Mouse (Mus musculus): ENCODE data around the gene Higd2a. TPM values are rescaled to one million over a fixed set of nuclear protein-coding genes. Genes with fewer than 3 reads are reported as not detected.

The Higd2a gene
- polyA plus RNA-seq, 1 experiment from 2014 or later: 192 TPM

DNA sequence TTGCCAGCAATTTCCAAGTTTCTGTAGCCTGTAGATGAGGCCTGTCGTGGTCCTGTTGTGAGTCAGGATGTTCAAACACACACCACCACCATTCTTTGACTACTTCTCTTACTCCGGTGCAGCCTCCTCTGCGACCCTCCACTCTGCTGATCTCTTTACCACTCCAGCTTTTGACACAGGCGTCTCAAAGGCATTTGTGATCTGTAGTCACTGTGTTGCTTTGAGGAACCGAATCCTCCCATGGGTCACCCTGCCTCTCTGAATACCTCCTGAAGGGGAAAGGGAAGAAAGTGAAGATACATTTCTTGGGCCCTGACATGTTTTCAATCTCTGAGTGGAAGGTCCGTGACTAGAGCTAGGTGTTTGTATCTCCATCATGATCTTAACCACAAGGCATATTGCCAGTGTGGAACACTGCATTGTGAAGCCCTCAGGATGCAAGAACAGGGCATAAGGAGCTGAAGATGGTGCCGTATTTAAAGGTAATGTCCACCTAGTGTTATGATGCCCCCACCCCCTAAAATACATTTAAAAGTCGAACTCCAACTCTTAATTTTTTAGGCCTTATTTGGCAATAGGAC lies 1.9 kb downstream of the Higd2a start:
- H3K9ac ChIP-seq (ENCODE audit: low read length): no peak overlapping the region

DNA sequence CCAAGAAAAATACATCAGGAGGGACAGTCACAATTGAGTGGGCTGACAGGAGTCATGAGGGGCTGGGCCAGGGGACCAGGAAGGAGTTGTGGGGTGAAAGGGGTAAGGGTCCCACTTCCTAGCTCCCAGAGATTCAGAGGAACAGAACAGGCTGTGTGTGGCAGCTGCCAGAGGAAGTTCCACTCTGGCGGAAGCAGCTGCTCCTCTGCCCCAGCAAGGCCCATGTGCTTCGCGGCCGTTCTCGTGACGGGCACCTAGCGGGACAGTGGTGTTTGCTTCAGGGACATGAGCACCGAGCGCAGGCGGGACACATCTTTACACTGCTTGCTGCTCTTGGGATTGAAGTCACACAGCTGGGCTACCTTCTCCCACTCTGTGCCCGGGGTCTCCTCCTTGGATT lies 3.6 kb downstream of the Higd2a start:
- Histone ChIP-seq H3K27ac (ENCODE audit: low read length) (no peak overlapping the region), H3K27me3 (ENCODE audit: control insufficient read depth, insufficient read depth, low read depth, low read length) (no peaks in the 10 kb centered on the region), H3K4me1 (replicated peaks; ENCODE audit: control insufficient read depth, insufficient read depth, low read length) (peaks cover 19% of the 10 kb centered on the region), H3K4me2 (ENCODE audit: low read depth, low read length) (no peak overlapping the region), H3K9ac (ENCODE audit: low read length) (no peak overlapping the region), H3K36me3 (ENCODE audit: control insufficient read depth, insufficient read depth, low read length) (no peaks in the 10 kb centered on the region; the same call in none of the 2 replicates), H3K4me3 (ENCODE audit: low read length) (no peak overlapping the region), H3K9me3 (ENCODE audit: control insufficient read depth, low read length) (no peaks in the 10 kb centered on the region)
- ATAC-seq (ENCODE audit: low read depth): no peak
- 80% methylated on average over 11 of the region's 11 CpGs for WGBS

More for the DNA sequence above, 1.9 kb downstream of the Higd2a start:
- Histone ChIP-seq H3K9me3 (ENCODE audit: control insufficient read depth, low read length) (no peaks in the 10 kb centered on the region), H3K27ac (ENCODE audit: low read length) (no peak overlapping the region), H3K4me3 (ENCODE audit: low read length) (no peak overlapping the region), H3K36me3 (ENCODE audit: control insufficient read depth, insufficient read depth, low read length) (no peaks in the 10 kb centered on the region; the same call in none of the 2 replicates), H3K27me3 (ENCODE audit: control insufficient read depth, insufficient read depth, low read depth, low read length) (no peaks in the 10 kb centered on the region), H3K4me2 (ENCODE audit: low read depth, low read length) (no peak overlapping the region), H3K4me1 (replicated peaks; ENCODE audit: control insufficient read depth, insufficient read depth, low read length) (peaks cover 19% of the 10 kb centered on the region)
- ATAC-seq (ENCODE audit: low read depth): no peak
- WGBS: 91% methylated on average over 8 of the region's 8 CpGs

DNA sequence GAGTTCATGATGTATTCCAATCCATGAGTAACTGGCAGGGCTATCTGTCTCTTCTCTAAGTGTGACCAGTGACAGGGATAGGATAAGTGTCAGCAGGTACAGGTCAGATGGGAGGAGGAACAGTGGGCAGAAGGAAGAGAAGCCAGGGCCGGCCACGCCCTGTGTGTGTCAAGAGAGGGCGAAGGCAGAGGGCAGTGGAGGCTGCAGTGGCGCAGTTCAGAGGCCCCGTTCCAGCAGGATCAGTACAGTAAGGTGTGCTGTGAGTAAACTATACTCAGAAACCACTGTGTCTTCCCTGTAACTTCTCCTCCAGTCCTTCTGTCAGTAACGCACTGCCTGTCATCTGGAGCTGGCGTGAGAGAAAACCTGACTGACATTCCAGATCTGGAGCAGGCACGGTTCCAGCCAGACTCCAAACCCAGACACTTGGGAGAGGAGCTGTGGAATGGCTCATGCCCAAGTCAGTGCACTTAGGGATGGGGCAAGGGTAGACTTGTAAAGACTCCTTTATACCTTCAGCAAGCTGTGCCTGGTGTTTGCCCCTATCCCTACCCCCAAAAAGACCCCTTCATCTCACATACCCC lies 6.2 kb downstream of the Higd2a start:
- Histone ChIP-seq H3K4me3 (ENCODE audit: low read length) (no peak overlapping the region), H3K9ac (ENCODE audit: low read length) (no peak overlapping the region), H3K4me2 (ENCODE audit: low read depth, low read length) (no peak overlapping the region), H3K36me3 (ENCODE audit: control insufficient read depth, insufficient read depth, low read length) (no peaks in the 10 kb centered on the region; the same call in none of the 2 replicates), H3K9me3 (ENCODE audit: control insufficient read depth, low read length) (no peaks in the 10 kb centered on the region), H3K27me3 (ENCODE audit: control insufficient read depth, insufficient read depth, low read depth, low read length) (no peaks in the 10 kb centered on the region), H3K27ac (ENCODE audit: low read length) (no peak overlapping the region), H3K4me1 (replicated peaks; ENCODE audit: control insufficient read depth, insufficient read depth, low read length) (peaks cover 10% of the 10 kb centered on the region)
- 61% methylated on average over 8 of the region's 8 CpGs for WGBS
- ATAC-seq (ENCODE audit: low read depth): peak; percentile 11; the same call in 1 of the 2 replicates

- H3K4me1 ChIP-seq (replicated peaks; ENCODE audit: control insufficient read depth, insufficient read depth, low read length): peaks cover 7% of the 10 kb centered on the region
- H3K9me3 ChIP-seq (ENCODE audit: control insufficient read depth, low read length): no peaks in the 10 kb centered on the region
- H3K4me2 ChIP-seq (ENCODE audit: low read depth, low read length): no peak overlapping the region
- H3K4me3 ChIP-seq (ENCODE audit: low read length): no peak overlapping the region
- WGBS: 51% methylated on average over 5 of the region's 5 CpGs
- H3K27ac ChIP-seq (ENCODE audit: low read length): no peak overlapping the region
- no peaks in the 10 kb centered on the region for H3K27me3 ChIP-seq (ENCODE audit: control insufficient read depth, insufficient read depth, low read depth, low read length)
- no peak overlapping the region for H3K9ac ChIP-seq (ENCODE audit: low read length)
- H3K36me3 ChIP-seq (ENCODE audit: control insufficient read depth, insufficient read depth, low read length): no peaks in the 10 kb centered on the region; the same call in none of the 2 replicates
- 0 out of 2 replicates have a peak, but pooled peaks have one; percentile 8 for ATAC-seq (ENCODE audit: low read depth)
Measured at GRCm38 (mm10) chr13:54596870-54597269, 6.9 kb downstream of the Higd2a start.

DNA sequence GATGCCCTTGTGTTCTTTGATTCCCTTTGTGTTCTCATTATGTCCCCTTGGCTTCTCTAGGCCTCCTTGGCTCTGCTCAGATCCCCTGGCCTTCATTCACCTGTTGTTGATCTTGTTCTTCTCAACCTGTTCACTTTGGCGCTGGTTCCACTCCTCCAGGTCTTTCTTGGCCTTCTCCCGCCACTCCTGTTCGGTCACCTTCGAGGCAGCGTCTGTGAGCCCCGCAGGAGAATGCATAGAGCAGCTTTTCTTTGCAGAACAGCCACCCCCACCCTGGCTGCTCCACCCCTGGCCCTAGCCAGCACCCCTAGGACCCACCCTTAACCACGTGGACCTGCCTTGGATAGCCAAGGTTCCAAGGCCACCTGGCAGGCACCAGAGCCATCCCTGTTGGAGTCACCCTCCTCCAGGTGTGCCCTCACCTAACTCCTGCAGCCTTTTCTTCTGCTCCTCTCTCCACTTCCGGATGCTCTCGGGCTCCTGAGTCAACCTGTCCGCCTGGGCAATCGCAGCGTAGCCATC lies 8.7 kb downstream of the Higd2a start:
- Histone ChIP-seq H3K27ac (ENCODE audit: low read length) (no peak overlapping the region), H3K4me1 (replicated peaks; ENCODE audit: control insufficient read depth, insufficient read depth, low read length) (peaks cover 7% of the 10 kb centered on the region), H3K27me3 (ENCODE audit: control insufficient read depth, insufficient read depth, low read depth, low read length) (no peaks in the 10 kb centered on the region), H3K4me3 (ENCODE audit: low read length) (no peak overlapping the region), H3K36me3 (ENCODE audit: control insufficient read depth, insufficient read depth, low read length) (no peaks in the 10 kb centered on the region; the same call in 1 of the 2 replicates), H3K9ac (ENCODE audit: low read length) (no peak overlapping the region), H3K4me2 (ENCODE audit: low read depth, low read length) (no peak overlapping the region), H3K9me3 (ENCODE audit: control insufficient read depth, low read length) (no peaks in the 10 kb centered on the region)
- 80% methylated on average over 12 of the region's 12 CpGs for WGBS
- ATAC-seq (ENCODE audit: low read depth): no peak

- Histone ChIP-seq H3K27ac (ENCODE audit: low read length) (no peak overlapping the region), H3K4me1 (replicated peaks; ENCODE audit: control insufficient read depth, insufficient read depth, low read length) (no peaks in the 10 kb centered on the region), H3K4me3 (ENCODE audit: low read length) (no peak overlapping the region), H3K9me3 (ENCODE audit: control insufficient read depth, low read length) (no peaks in the 10 kb centered on the region), H3K27me3 (ENCODE audit: control insufficient read depth, insufficient read depth, low read depth, low read length) (no peaks in the 10 kb centered on the region), H3K9ac (ENCODE audit: low read length) (no peak overlapping the region), H3K36me3 (ENCODE audit: control insufficient read depth, insufficient read depth, low read length) (no peaks in the 10 kb centered on the region), H3K4me2 (ENCODE audit: low read depth, low read length) (no peak overlapping the region)
- 65% methylated on average over 3 of the region's 3 CpGs for WGBS
- ATAC-seq (ENCODE audit: low read depth): no peak
Measured at GRCm38 (mm10) chr13:54602639-54603111, 12.7 kb downstream of the Higd2a start.

GRCm38 (mm10) chr13:54603501-54603900 lies 13.5 kb downstream of the Higd2a start:
- no peak for ATAC-seq (ENCODE audit: low read depth)
- Histone ChIP-seq H3K27me3 (ENCODE audit: control insufficient read depth, insufficient read depth, low read depth, low read length) (no peaks in the 10 kb centered on the region), H3K9me3 (ENCODE audit: control insufficient read depth, low read length) (no peaks in the 10 kb centered on the region), H3K4me2 (ENCODE audit: low read depth, low read length) (no peak overlapping the region), H3K9ac (ENCODE audit: low read length) (no peak overlapping the region), H3K27ac (ENCODE audit: low read length) (no peak overlapping the region), H3K36me3 (ENCODE audit: control insufficient read depth, insufficient read depth, low read length) (no peaks in the 10 kb centered on the region), H3K4me3 (ENCODE audit: low read length) (no peak overlapping the region), H3K4me1 (replicated peaks; ENCODE audit: control insufficient read depth, insufficient read depth, low read length) (no peaks in the 10 kb centered on the region)

GRCm38 (mm10) chr13:54604221-54604620 lies 14.2 kb downstream of the Higd2a start:
- no peak overlapping the region for H3K4me2 ChIP-seq (ENCODE audit: low read depth, low read length)

DNA sequence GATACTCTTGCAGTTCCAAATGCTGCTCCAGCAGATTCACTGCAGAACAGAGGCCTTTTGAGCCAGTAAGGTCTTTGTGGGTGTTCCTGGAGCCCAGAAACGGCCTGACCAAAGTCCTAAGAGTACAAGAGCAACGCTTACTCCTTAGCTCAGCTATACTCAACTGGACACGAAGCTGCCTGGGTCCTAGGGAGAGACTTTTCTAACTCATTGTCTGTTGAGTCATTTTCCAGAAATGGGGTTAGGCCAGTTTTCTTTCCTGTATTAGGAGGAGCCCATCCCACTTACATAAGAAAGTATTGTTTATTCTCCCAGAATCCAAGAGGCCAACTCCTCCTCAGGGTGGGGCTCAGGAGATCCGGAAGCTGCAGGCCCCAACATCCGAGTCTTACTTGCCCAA lies 15.4 kb downstream of the Higd2a start:
- Histone ChIP-seq H3K4me1 (replicated peaks; ENCODE audit: control insufficient read depth, insufficient read depth, low read length) (peaks cover 6% of the 10 kb centered on the region; the same call in 1 of the 2 replicates), H3K9me3 (ENCODE audit: control insufficient read depth, low read length) (no peaks in the 10 kb centered on the region)
- 54% methylated on average over 5 of the region's 5 CpGs for WGBS

More at GRCm38 (mm10) chr13:54604221-54604620, 14.2 kb downstream of the Higd2a start:
- Histone ChIP-seq H3K9me3 (ENCODE audit: control insufficient read depth, low read length) (no peaks in the 10 kb centered on the region), H3K4me3 (ENCODE audit: low read length) (no peak overlapping the region), H3K27me3 (ENCODE audit: control insufficient read depth, insufficient read depth, low read depth, low read length) (no peaks in the 10 kb centered on the region), H3K27ac (ENCODE audit: low read length) (no peak overlapping the region), H3K36me3 (ENCODE audit: control insufficient read depth, insufficient read depth, low read length) (no peaks in the 10 kb centered on the region), H3K4me1 (replicated peaks; ENCODE audit: control insufficient read depth, insufficient read depth, low read length) (0 out of 2 replicates have a peak, but pooled peaks cover 3% of the 10 kb centered on the region), H3K9ac (ENCODE audit: low read length) (no peak overlapping the region)
- no peak for ATAC-seq (ENCODE audit: low read depth)
- WGBS: 65% methylated on average over 4 of the region's 4 CpGs

More for the DNA sequence above, 15.4 kb downstream of the Higd2a start:
- Histone ChIP-seq H3K4me3 (ENCODE audit: low read length) (no peak overlapping the region), H3K27ac (ENCODE audit: low read length) (no peak overlapping the region), H3K4me2 (ENCODE audit: low read depth, low read length) (no peak overlapping the region), H3K27me3 (ENCODE audit: control insufficient read depth, insufficient read depth, low read depth, low read length) (no peaks in the 10 kb centered on the region), H3K9ac (ENCODE audit: low read length) (no peak overlapping the region), H3K36me3 (ENCODE audit: control insufficient read depth, insufficient read depth, low read length) (no peaks in the 10 kb centered on the region)
- no peak for ATAC-seq (ENCODE audit: low read depth)
